Mouse (Mus musculus): ENCODE measurements around the gene Tmem223.

The Tmem223 gene

GRCm38 (mm10) chr19:8747368-8747767 lies 23.4 kb upstream of the Tmem223 start:
- DNase-seq, result peak; percentile 26

GRCm38 (mm10) chr19:8755652-8756051 lies 15.1 kb upstream of the Tmem223 start:
- no peak for DNase-seq

- peak; percentile 94 for DNase-seq
Observed at GRCm38 (mm10) chr19:8756635-8757387, 14.0 kb upstream of the Tmem223 start, which contains the start of gene Nxf1. Gene Nxf1 (plus strand): TSS chr19:8757073.

- DNase-seq, result no peak
Observed at GRCm38 (mm10) chr19:8757471-8757998, 13.3 kb upstream of the Tmem223 start.

- no peak for DNase-seq
Observed at GRCm38 (mm10) chr19:8758899-8759298, 11.9 kb upstream of the Tmem223 start.

- no peak for DNase-seq
Observed at GRCm38 (mm10) chr19:8760757-8761156, 10.0 kb upstream of the Tmem223 start.

GRCm38 (mm10) chr19:8763276-8763675 lies 7.5 kb upstream of the Tmem223 start:
- no peak for DNase-seq

- no peak for DNase-seq
Observed at GRCm38 (mm10) chr19:8765562-8765961, 5.2 kb upstream of the Tmem223 start.

GRCm38 (mm10) chr19:8772996-8773395 lies 2.2 kb downstream of the Tmem223 start:
- DNase-seq, result no peak

GRCm38 (mm10) chr19:8773409-8773808 lies 2.6 kb downstream of the Tmem223 start:
- no peak for DNase-seq

- DNase-seq, result peak; percentile 98
Observed at GRCm38 (mm10) chr19:8774086-8774835, 3.5 kb downstream of the Tmem223 start, which contains the start of gene Tmem179b. Gene Tmem179b (minus strand): TSS chr19:8774467.

- no peak for DNase-seq
Observed at GRCm38 (mm10) chr19:8774951-8775421, 4.2 kb downstream of the Tmem223 start.

- DNase-seq, result peak; percentile 96
Observed at GRCm38 (mm10) chr19:8786008-8786781, 15.4 kb downstream of the Tmem223 start, which contains the start of gene Taf6l. Gene Taf6l (minus strand): TSS chr19:8786417.

- DNase-seq, result no peak
Observed at GRCm38 (mm10) chr19:8788521-8788920, 17.7 kb downstream of the Tmem223 start.

- no peak for DNase-seq
Observed at GRCm38 (mm10) chr19:8789171-8789570, 18.4 kb downstream of the Tmem223 start.

- DNase-seq, result no peak
Observed at GRCm38 (mm10) chr19:8790171-8790570, 19.4 kb downstream of the Tmem223 start.

GRCm38 (mm10) chr19:8798264-8798946 lies 27.6 kb downstream of the Tmem223 start, which contains the start of gene Polr2g:
Gene Polr2g (minus strand): TSS chr19:8798577.
- peak; percentile 95 for DNase-seq

GRCm38 (mm10) chr19:8798947-8799315 lies 28.1 kb downstream of the Tmem223 start:
- DNase-seq, result no peak

- peak; percentile 98 for DNase-seq
Observed at GRCm38 (mm10) chr19:8802130-8802821, 31.5 kb downstream of the Tmem223 start, which contains the start of gene Zbtb3. Gene Zbtb3 (plus strand): TSS chr19:8802555.

GRCm38 (mm10) chr19:8803204-8803780 lies 32.5 kb downstream of the Tmem223 start:
- DNase-seq, result no peak

All from lung, postnatal 10 days (tissue).